19 mouse cellular contexts compared by ENCODE assay signal in genomic region chr8:4105735-4106134, GRCm38 (mm10). TPM values are rescaled to one million over a fixed set of nuclear protein-coding genes. Genes with fewer than 3 reads are reported as not detected.
"Had no signal": no experiment of that assay in that cellular context is flagged by ENCODE, and none has a peak within 500 bp of the region (broad histone marks: within the 10 kb centered on the region; RNA-seq: fewer than 3 reads in every experiment).

Gene Cd209f, minus strand, starts transcription at chr8:4105835.

RNA-seq across cellular contexts. Expression of gene Cd209f, which starts in this region (rescaled TPM):
- polyA plus RNA-seq: heart, embryonic 10.5 days; heart, embryonic 11.5 days; heart, embryonic 12.5 days; heart, embryonic 13.5 days; heart, embryonic 14.5 days; heart, embryonic 15.5 days; heart, embryonic 16.5 days; hindbrain, embryonic 10.5 days; hindbrain, embryonic 11.5 days; hindbrain, embryonic 12.5 days; hindbrain, embryonic 13.5 days; hindbrain, embryonic 15.5 days; inflammation-experienced regulatory T-cells, adult 6 months; intestine, embryonic 14.5 days; intestine, embryonic 15.5 days; intestine, embryonic 16.5 days; intestine, postnatal 0 days; kidney, embryonic 14.5 days; kidney, embryonic 15.5 days had no signal
